Mouse (Mus musculus) midbrain, embryonic 16.5 days (tissue): ENCODE results near the gene Gstp2. TPM values are rescaled to one million over a fixed set of nuclear protein-coding genes. Genes with fewer than 3 reads are reported as not detected.
A peak's percentile ranks its signal among the peaks of the same experiment; 100 is the strongest.

Source experiments
- ATAC-seq: fragments of 200-750 bp; cut with Nextera tagmentation; 2 replicates; pipeline ENCODE4 v1.8.0; 2017; ENCODE audit warnings: moderate TSS enrichment
- H3K27ac ChIP-seq: fragments of 300-500 bp; sonication (generic); 2 replicates; pipeline ENCODE4 v1.5.1; 2014; ENCODE audit warnings: mild to moderate bottlenecking, low read length, mixed read lengths
- H3K27me3 ChIP-seq: fragments of 300-500 bp; sonication (generic); 2 replicates; pipeline ENCODE4 v1.6.1; 2014; ENCODE audit warnings: low read depth, low read length, mixed read lengths; ENCODE audit not compliant: control insufficient read depth, insufficient read depth
- H3K36me3 ChIP-seq: fragments of 300-500 bp; sonication (generic); 2 replicates; pipeline ENCODE4 v1.6.1; 2014; ENCODE audit warnings: mild to moderate bottlenecking, low read length, moderate library complexity, mixed read lengths; ENCODE audit not compliant: control insufficient read depth, insufficient read depth
- H3K4me1 ChIP-seq: fragments of 300-500 bp; sonication (generic); 2 replicates; pipeline ENCODE4 v1.6.1; 2014; ENCODE audit warnings: mild to moderate bottlenecking, low read length, mixed read lengths; ENCODE audit not compliant: control insufficient read depth, insufficient read depth
- H3K4me2 ChIP-seq: fragments of 300-500 bp; sonication (generic); 2 replicates; pipeline ENCODE4 v1.6.1; 2014; ENCODE audit warnings: mild to moderate bottlenecking, low read length, mixed read lengths
- H3K4me3 ChIP-seq: fragments of 300-500 bp; sonication (generic); 2 replicates; pipeline ENCODE4 v1.5.1; 2014; ENCODE audit warnings: low read depth, mild to moderate bottlenecking, low read length, moderate library complexity, mixed read lengths
- H3K9ac ChIP-seq: fragments of 300-500 bp; sonication (generic); 2 replicates; pipeline ENCODE4 v1.6.1; 2014; ENCODE audit warnings: low read depth, low read length, mixed read lengths
- H3K9me3 ChIP-seq: fragments of 300-500 bp; sonication (generic); replicated peaks from 2 replicates; pipeline ENCODE4 v1.6.1; 2014; ENCODE audit warnings: mild to moderate bottlenecking, low read length, mixed read lengths; ENCODE audit not compliant: control insufficient read depth, poor library complexity, severe bottlenecking
- WGBS: fragments of 180-500 bp; shearing (Covaris S2); extraction: QIAGEN DNeasy Blood & Tissue Kit; methylation state at CpG from one replicate; pipeline ENCODE4 v1.1.7; 2014; 5-methylcytosine and 5-hydroxymethylcytosine counted together
- polyA plus RNA-seq: library from polyadenylated mRNA; unstranded; fragments of >200 nt; fragmentation: Nextera tagmentation; extraction: Ambion mirVana; gene quantifications from 2 replicates; pipeline ENCODE4 v1.2.1, GENCODE M21; 2015

Gene Gstp2
- polyA plus RNA-seq, result 1.3 and 5.2 TPM in 2 replicates

DNA sequence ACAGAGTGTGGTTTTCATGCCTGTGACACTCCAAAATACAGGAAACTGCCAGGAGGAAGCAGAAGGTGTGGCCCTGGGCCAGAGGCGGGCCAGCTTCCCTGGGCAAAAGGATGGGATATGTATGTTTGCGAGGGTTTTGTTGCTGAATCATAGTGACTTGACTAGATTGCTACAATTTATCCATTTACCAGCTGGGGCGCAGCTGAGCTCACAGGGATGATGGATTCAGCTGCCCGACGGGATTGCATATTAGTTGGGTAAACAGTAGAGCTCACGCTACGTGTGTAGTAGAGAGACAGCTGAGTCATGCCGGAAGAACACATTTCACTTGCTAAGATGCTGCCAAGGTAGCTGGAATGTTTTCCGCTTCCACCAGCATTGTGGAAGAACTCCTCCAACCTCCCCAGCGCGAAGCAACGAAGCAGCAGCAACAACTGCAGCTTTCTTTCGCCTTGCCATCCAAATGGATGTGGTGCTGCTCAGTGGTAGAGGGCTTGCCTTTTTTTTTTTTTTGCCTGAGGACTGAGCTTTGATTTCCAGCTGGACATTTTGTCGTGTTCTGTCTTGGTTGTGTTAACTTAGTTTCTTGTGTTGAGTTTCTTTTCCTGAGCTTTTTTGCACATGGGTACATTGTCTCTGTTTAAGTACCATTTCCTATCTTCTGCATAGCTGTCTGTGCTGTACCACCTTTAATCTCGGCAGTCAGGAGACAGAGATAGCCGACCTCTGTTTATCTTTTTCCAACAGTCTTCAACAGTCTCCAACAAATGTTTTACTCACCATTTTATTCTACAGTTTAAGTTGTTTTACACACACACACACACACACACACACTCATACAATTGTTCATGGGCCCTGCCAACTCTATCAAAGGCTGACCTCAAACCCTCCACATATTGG, at the start of gene Gstp2:
Gstp2 (minus strand) TSS at position 58 of the 900 bp plus-strand sequence.
- Histone ChIP-seq H3K4me3 (no peak within 1 kb of the TSS), H3K4me1 (no peaks in the 10 kb centered on the region), H3K9ac (no peak within 1 kb of the TSS), H3K36me3 (no peaks in the 10 kb centered on the region), H3K27ac (no peak within 1 kb of the TSS), H3K4me2 (peak within 1 kb of the TSS; percentile 33), H3K27me3 (no peaks in the 10 kb centered on the region), H3K9me3 (no peaks in the 10 kb centered on the region)
- no peak; the same call in 1 of the 2 replicates for ATAC-seq
- WGBS, result 55% methylated on average over 16 of the region's 16 CpGs

DNA sequence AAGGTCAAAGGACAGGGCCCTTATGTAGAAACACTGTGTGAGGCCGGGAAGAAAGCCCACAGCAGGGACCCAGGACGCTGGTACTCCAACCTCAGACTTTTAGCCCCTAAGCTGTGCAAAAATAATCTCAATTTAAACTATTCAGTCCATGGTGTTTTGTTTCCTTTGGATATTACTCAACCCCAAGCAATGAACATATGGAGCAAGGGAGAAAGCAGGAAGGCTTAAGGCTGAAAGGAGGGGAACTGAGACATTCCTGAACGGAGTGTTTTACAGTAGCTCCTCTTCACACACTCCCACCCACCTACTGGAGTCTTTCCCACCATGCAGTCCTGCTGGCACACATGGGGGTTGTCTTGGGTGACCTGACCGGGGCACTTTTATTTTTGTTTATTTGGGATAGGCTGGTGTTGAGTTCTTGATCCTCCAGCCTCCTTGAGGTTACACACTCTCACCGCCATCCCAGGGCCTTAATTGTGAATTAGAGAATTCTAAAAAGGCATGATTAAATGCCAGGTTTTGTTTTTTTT, 49.0 kb upstream of the Gstp2 start:
- H3K27ac ChIP-seq, result no peak overlapping the region
- 80% methylated on average over 5 of the region's 5 CpGs for WGBS
- no peak overlapping the region for H3K4me2 ChIP-seq

DNA sequence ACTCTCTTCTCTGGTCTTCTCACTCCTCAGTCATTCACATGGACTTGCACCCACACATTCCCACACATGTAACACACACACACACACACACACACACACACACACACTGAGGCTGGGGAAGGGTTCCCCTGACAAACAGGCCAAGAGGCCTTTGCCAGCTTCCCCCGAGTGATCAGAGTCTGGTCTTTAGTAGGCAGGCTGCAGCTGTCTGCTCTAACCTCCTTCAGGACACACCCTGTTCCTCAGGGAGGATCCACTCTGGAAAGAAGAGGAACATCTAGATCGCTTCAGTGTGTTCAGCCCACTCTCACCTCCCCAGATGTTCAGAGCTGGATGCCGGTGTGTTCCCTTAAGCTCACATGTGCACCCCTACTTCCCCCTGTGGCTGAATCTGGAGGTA, 48.5 kb upstream of the Gstp2 start:
- ATAC-seq, result no peak
- no peaks in the 10 kb centered on the region for H3K36me3 ChIP-seq
- no peak overlapping the region for H3K4me2 ChIP-seq
- H3K27me3 ChIP-seq, result no peaks in the 10 kb centered on the region
- 88% methylated on average over 3 of the region's 3 CpGs for WGBS
- H3K9ac ChIP-seq, result no peak overlapping the region
- H3K27ac ChIP-seq, result no peak overlapping the region
- no peak overlapping the region for H3K4me3 ChIP-seq
- H3K9me3 ChIP-seq, result no peaks in the 10 kb centered on the region
- peaks cover 25% of the 10 kb centered on the region for H3K4me1 ChIP-seq

More for the DNA sequence above, 49.0 kb upstream of the Gstp2 start:
- Histone ChIP-seq H3K4me3 (no peak overlapping the region), H3K27me3 (no peaks in the 10 kb centered on the region), H3K9ac (no peak overlapping the region), H3K9me3 (no peaks in the 10 kb centered on the region), H3K4me1 (peaks cover 29% of the 10 kb centered on the region), H3K36me3 (no peaks in the 10 kb centered on the region)
- no peak for ATAC-seq

DNA sequence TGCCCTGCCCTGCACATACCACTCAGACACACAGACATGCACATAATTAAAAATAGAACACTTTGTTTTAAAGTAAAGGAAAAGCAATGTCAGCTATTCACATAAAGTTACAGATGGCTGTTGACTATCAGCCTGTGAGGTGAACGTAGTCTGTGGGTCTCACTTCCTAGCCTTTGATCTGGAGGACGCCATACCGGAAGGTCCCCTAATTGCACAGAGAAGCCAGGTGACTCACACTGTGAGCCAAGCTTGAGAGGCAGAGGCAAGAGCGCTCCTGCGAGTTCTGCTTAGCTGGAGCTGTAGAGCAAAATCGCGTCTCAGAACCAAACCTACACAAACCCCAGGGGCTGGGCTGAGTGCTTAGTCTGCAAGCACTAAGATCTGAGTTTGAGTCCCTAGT, 47.9 kb upstream of the Gstp2 start:
- H3K9me3 ChIP-seq, result no peaks in the 10 kb centered on the region
- no peak for ATAC-seq
- WGBS, result 82% methylated on average over 7 of the region's 7 CpGs
- peaks cover 20% of the 10 kb centered on the region for H3K4me1 ChIP-seq
- H3K27ac ChIP-seq, result no peak overlapping the region
- H3K4me3 ChIP-seq, result no peak overlapping the region
- no peak overlapping the region for H3K9ac ChIP-seq
- no peak overlapping the region for H3K4me2 ChIP-seq
- no peaks in the 10 kb centered on the region for H3K27me3 ChIP-seq
- H3K36me3 ChIP-seq, result no peaks in the 10 kb centered on the region

DNA sequence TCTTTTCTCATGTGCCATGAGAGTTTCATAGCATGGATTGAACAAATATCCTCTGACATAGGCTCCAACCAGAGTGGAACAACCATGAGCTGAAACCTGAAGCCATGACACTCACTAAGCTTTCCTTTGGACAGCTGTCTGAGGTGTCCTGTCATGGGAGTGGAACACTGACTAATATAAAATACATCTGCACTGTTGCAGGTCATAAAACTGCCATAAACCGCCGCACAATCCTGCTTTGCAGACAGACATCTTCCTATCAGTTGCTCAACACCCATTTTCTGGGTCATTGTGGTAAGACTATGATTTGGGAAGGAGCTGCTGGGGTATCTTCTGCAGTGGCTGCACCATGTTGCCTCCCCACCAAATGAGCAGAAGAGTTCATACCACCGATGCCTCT, 46.9 kb upstream of the Gstp2 start:
- ATAC-seq, result no peak
- Histone ChIP-seq H3K36me3 (no peaks in the 10 kb centered on the region), H3K4me1 (peaks cover 10% of the 10 kb centered on the region), H3K9me3 (no peaks in the 10 kb centered on the region), H3K27me3 (no peaks in the 10 kb centered on the region), H3K27ac (no peak overlapping the region), H3K4me2 (no peak overlapping the region), H3K4me3 (no peak overlapping the region), H3K9ac (no peak overlapping the region)
- WGBS, result 94% methylated on average over 3 of the region's 3 CpGs

DNA sequence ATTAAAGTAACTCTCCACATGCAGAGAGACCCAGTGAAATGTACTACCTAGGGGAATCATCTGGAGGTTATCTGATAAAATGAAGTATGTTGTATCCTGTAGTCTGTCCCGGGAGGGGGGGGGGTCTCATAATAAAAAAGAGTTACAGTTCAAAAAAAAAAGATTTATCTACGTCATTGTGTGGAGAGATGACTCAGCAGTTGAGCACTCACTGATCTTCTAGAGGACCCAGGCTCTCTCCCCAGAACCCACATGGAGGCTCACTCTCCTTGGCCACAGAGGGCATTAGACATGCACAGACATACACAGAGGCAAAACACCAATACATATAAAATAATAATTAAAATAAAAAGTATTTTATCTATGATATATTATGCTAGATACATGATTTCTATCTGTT, 45.6 kb upstream of the Gstp2 start:
- H3K9me3 ChIP-seq, result no peaks in the 10 kb centered on the region
- no peak overlapping the region for H3K4me2 ChIP-seq
- 73% methylated on average over 2 of the region's 2 CpGs for WGBS
- no peak overlapping the region for H3K9ac ChIP-seq
- no peak overlapping the region for H3K4me3 ChIP-seq
- ATAC-seq, result no peak
- H3K36me3 ChIP-seq, result no peaks in the 10 kb centered on the region
- H3K4me1 ChIP-seq, result peaks cover 7% of the 10 kb centered on the region; the same call in 1 of the 2 replicates
- no peaks in the 10 kb centered on the region for H3K27me3 ChIP-seq
- H3K27ac ChIP-seq, result no peak overlapping the region

DNA sequence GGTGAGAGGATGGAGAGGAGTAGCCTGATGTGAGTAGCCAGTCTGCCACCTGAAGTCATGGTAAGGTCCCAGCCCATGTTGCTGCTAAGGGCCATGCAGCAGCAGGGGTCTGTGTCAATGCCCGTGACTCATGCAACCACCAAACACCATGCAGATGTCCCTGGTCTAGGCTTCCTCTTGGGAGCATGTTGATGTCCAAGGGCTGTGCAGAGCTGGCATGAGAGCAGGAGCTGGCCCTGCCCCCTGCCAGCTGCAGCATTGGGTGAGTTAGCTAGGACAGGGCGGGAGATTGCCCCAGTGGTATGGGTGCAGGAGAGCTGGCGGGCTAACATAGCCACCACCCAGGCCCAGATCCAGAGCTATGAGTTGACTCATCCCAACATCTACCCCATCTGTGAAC, 44.6 kb upstream of the Gstp2 start:
- no peaks in the 10 kb centered on the region for H3K4me1 ChIP-seq
- H3K9me3 ChIP-seq, result no peaks in the 10 kb centered on the region
- 86% methylated on average over 3 of the region's 3 CpGs for WGBS
- no peak overlapping the region for H3K27ac ChIP-seq
- no peak for ATAC-seq
- no peaks in the 10 kb centered on the region for H3K27me3 ChIP-seq
- no peak overlapping the region for H3K4me2 ChIP-seq
- H3K36me3 ChIP-seq, result no peaks in the 10 kb centered on the region
- H3K4me3 ChIP-seq, result no peak overlapping the region
- H3K9ac ChIP-seq, result no peak overlapping the region

DNA sequence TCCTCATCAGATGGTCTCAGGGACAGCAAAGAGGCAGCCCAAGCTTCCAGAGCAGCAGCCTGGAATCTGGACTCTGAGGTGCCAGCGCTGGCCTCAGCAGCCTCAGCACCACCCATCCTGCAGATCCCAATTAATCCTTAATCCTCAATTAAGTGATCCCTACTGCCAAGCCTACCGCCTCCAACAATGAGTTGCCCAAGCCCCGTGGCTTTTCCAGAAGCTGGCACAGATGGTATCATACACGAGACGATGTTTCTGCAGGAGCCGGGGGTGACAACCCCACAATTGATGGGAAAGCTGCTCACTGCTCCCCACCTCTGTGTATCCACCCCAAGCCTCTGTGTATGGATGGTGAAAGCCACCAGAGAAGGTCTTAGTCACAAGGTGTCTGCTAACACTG, 43.3 kb upstream of the Gstp2 start:
- no peak overlapping the region for H3K27ac ChIP-seq
- no peaks in the 10 kb centered on the region for H3K27me3 ChIP-seq
- H3K4me2 ChIP-seq, result no peak overlapping the region
- no peak overlapping the region for H3K4me3 ChIP-seq
- no peaks in the 10 kb centered on the region for H3K4me1 ChIP-seq
- WGBS, result 67% methylated on average over 6 of the region's 6 CpGs
- ATAC-seq, result no peak
- H3K9me3 ChIP-seq, result no peaks in the 10 kb centered on the region
- H3K36me3 ChIP-seq, result no peaks in the 10 kb centered on the region
- H3K9ac ChIP-seq, result no peak overlapping the region

DNA sequence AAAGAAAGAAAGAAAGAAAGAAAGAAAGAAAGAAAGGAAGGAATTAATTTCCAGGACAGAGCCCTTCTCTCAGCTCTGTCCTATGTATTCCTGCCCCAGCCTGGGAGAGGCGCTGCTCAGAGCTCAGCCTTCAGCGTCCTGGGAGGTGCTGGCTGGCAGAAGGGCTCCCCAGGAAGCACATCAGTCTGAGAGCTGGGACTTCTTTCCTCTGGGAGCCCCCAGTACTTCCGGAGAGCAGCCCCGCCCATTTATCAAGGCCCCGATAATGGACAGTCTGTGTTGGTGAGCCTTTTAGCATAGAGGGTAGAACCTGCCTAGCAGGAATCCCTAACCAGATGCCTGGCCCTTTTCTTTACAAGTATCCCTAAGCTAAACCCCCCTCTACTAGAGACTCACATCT, 42.3 kb upstream of the Gstp2 start:
- H3K9me3 ChIP-seq, result no peaks in the 10 kb centered on the region
- H3K4me1 ChIP-seq, result no peaks in the 10 kb centered on the region
- H3K27me3 ChIP-seq, result no peaks in the 10 kb centered on the region
- H3K9ac ChIP-seq, result no peak overlapping the region
- H3K4me3 ChIP-seq, result no peak overlapping the region
- H3K36me3 ChIP-seq, result no peaks in the 10 kb centered on the region
- ATAC-seq, result no peak
- H3K4me2 ChIP-seq, result no peak overlapping the region
- H3K27ac ChIP-seq, result no peak overlapping the region
- 60% methylated on average over 5 of the region's 5 CpGs for WGBS
